Mouse (Mus musculus): ENCODE measurements around the gene Tmem132b. TPM values are rescaled to one million over a fixed set of nuclear protein-coding genes. Genes with fewer than 3 reads are reported as not detected.

Gene Tmem132b
- total RNA-seq, 1 experiment from 2014 or later, result 0.93 TPM

DNA sequence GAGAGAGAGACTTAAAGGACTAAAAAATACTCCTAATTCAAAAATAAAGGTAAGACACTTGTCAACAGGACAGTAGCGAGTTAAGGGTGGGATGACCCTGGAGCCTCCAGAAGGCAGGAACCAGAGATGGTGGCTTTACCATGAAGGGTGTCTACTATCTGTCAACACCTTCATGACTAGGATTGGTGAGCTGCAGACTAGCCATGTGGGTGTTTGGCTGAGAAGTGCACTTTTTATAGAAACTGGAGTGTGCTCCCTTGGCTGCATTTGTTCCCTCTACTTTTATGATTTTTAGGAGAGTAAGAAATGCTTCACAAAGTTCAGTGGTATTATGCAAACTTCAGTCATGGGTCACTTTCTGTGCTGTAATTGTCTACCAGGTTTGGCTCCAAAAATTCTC, 304.3 kb downstream of the Tmem132b start:
- no peak for ATAC-seq (ENCODE audit: extremely low read depth, insufficient number of reproducible peaks, low FRiP score, poor library complexity, severe bottlenecking)

DNA sequence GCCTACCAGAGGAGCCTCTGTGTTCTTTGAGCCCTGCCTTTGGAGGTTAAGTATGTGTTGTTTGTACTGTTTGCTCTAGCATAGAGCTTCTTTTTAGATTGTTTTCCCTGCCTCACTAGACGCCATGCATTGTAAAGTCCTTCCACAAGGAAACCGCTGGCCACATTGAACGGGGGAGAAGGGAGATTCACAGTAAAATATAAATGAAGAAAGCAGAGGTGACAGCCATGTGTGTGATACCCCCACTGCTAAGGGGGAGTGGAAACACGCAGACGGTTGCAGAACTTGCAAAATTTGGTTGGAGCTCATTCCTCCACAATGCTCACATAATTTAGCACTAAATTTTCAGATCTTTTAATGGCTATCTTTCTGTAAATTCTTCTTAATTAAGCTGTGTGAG, 305.2 kb downstream of the Tmem132b start:
- no peak for ATAC-seq (ENCODE audit: extremely low read depth, insufficient number of reproducible peaks, low FRiP score, poor library complexity, severe bottlenecking)

Other genes starting within 250 kb of the Tmem132b start
- gene Scarb1, start 190.7 kb upstream of the Tmem132b start, total RNA-seq (2017), result 9.9 and 11.4 TPM in 2 replicates
- gene Gm10382, start 142.5 kb upstream of the Tmem132b start, total RNA-seq (2017), result 1.2 and 1.4 TPM in 2 replicates
- 672 and 724 TPM in 2 replicates for gene Ubc, start 141.6 kb upstream of the Tmem132b start, total RNA-seq (2017)
- gene Dhx37, start 97.7 kb upstream of the Tmem132b start, total RNA-seq (2017), result 36.2 and 47.8 TPM in 2 replicates
- gene Bri3bp, start 90.2 kb upstream of the Tmem132b start, total RNA-seq (2017), result 9.7 and 10.1 TPM in 2 replicates
- gene Aacs, start 56.0 kb upstream of the Tmem132b start, total RNA-seq (2017), result 31.8 and 56.4 TPM in 2 replicates

Measured in neutrophil, adult 5-6 weeks (primary cell).